Mouse (Mus musculus): ENCODE data around the gene Usp32.

DNA sequence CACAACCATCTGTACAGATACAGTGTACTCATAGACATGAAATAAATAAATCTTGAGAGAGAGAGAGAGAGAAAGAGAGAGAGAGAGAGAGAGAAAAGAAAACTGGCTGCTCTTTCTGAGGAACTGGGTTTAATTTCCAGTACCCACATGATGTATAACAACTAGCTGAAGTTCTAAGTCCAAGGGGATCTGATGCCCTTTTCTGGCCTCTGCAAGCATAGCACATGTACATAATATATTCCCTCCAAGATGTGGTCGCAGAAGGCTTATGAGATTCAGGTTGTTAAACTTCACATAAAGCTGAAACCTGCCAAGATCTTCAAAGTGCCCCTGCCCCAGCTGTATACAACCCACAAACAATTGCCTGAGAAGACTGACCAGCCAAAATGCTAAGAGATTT, 144.7 kb downstream of the Usp32 start:
- no peak for TF ChIP-seq CTCF (IDR thresholded peaks at IDR 0.05; ENCODE audit: low read depth)
- no peak for TF ChIP-seq EP300 (IDR thresholded peaks at IDR 0.05; ENCODE audit: low read depth)

Data from liver, embryonic 14.5 days (tissue).